Mouse (Mus musculus): ENCODE data around the gene Ric3. TPM values are rescaled to one million over a fixed set of nuclear protein-coding genes. Genes with fewer than 3 reads are reported as not detected.

Gene Ric3
- 4.7 TPM for polyA plus RNA-seq (2014; fragmentation: Illumina TruSeq; extraction: RNeasy Lipid Tissue Mini Kit (QIAGEN cat#74804))

GRCm38 (mm10) chr7:109083113-109083812 is at the start of gene Ric3:
Gene Ric3 (minus strand): TSS chr7:109083331.

Other genes with a start within 250 kb of the Ric3 start
- gene Olfr516, start 232.8 kb downstream of the Ric3 start, polyA plus RNA-seq (2014; fragmentation: Illumina TruSeq; extraction: RNeasy Lipid Tissue Mini Kit (QIAGEN cat#74804)), result not detected
- not detected for gene Olfr517, start 211.0 kb downstream of the Ric3 start, polyA plus RNA-seq (2014; fragmentation: Illumina TruSeq; extraction: RNeasy Lipid Tissue Mini Kit (QIAGEN cat#74804))
- not detected for gene Olfr518, start 198.3 kb downstream of the Ric3 start, polyA plus RNA-seq (2014; fragmentation: Illumina TruSeq; extraction: RNeasy Lipid Tissue Mini Kit (QIAGEN cat#74804))
- gene Olfr519, start 188.9 kb downstream of the Ric3 start, polyA plus RNA-seq (2014; fragmentation: Illumina TruSeq; extraction: RNeasy Lipid Tissue Mini Kit (QIAGEN cat#74804)), result not detected
- 14.1 TPM for gene Nlrp10, start 153.2 kb downstream of the Ric3 start, polyA plus RNA-seq (2014; fragmentation: Illumina TruSeq; extraction: RNeasy Lipid Tissue Mini Kit (QIAGEN cat#74804))
- gene Eif3f, start 148.9 kb downstream of the Ric3 start, polyA plus RNA-seq (2014; fragmentation: Illumina TruSeq; extraction: RNeasy Lipid Tissue Mini Kit (QIAGEN cat#74804)), result 67.3 TPM
- 1.1 TPM for gene Tub, start 133.0 kb downstream of the Ric3 start, polyA plus RNA-seq (2014; fragmentation: Illumina TruSeq; extraction: RNeasy Lipid Tissue Mini Kit (QIAGEN cat#74804))
- not detected for gene Lmo1, start 91.9 kb upstream of the Ric3 start, polyA plus RNA-seq (2014; fragmentation: Illumina TruSeq; extraction: RNeasy Lipid Tissue Mini Kit (QIAGEN cat#74804))